ENCODE assay signal across 8 mouse cellular contexts in genomic region chr2:167278751-167279526, GRCm38 (mm10). TPM values are rescaled to one million over a fixed set of nuclear protein-coding genes. Genes with fewer than 3 reads are reported as not detected.
DNase-seq lines count a peak whose midpoint lies in the region; ATAC-seq and TF ChIP-seq lines count a peak whose summit lies in the region.

No protein-coding gene starts in this region.

- peaks cover 0 to 4% of the 10 kb centered on the region in 2 experiments; a peak in 1 of 4 replicates for H3K4me1 ChIP-seq in ES-E14 (ENCODE audit: control insufficient read depth in 2 of 2, insufficient read depth in 2 of 2, low read length in 2 of 2, poor library complexity in 1 of 2)
- peaks cover 4% of the 10 kb centered on the region; the same call in 1 of the 2 replicates for H3K4me1 ChIP-seq in embryonic facial prominence, embryonic 10.5 days
- H3K4me1 ChIP-seq in heart, embryonic 12.5 days (replicated peaks) = 0 out of 2 replicates have a peak, but pooled peaks cover 2% of the 10 kb centered on the region

- peak; percentile 71 for DNase-seq in ES-E14 (ENCODE audit: low read depth, low spot score)
- peak; percentile 86 for DNase-seq in adrenal gland, postnatal 10 days
- DNase-seq in embryonic facial prominence, embryonic 10.5 days (ENCODE audit: low spot score) = peak; percentile 77
- DNase-seq in kidney, postnatal 25 days = peak; percentile 52 to 73
- DNase-seq in lung, adult 18-20 months = peak; percentile 48 to 60
- DNase-seq in ovary, postnatal 36 days (ENCODE audit: low spot score) = peak; percentile 65
- peak; percentile 32 for DNase-seq in yolk sac, embryonic 10.5 days (ENCODE audit: low spot score)

- H3K9me3 ChIP-seq in ES-E14 (ENCODE audit: control insufficient read depth, insufficient read depth, low read depth, low read length) = peaks cover 5% of the 10 kb centered on the region; the same call in 1 of the 2 replicates
- no peaks in the 10 kb centered on the region for H3K9me3 ChIP-seq in embryonic facial prominence, embryonic 10.5 days
- H3K9me3 ChIP-seq in heart, embryonic 12.5 days (replicated peaks) = no peaks in the 10 kb centered on the region

- 0 out of 2 replicates have a peak, but pooled peaks cover 5% of the 10 kb centered on the region for H3K27me3 ChIP-seq in embryonic facial prominence, embryonic 10.5 days (replicated peaks; ENCODE audit: low read depth, poor library complexity, severe bottlenecking)
- 0 out of 2 replicates have a peak, but pooled peaks cover 7% of the 10 kb centered on the region for H3K27me3 ChIP-seq in heart, embryonic 12.5 days (replicated peaks)

- in situ Hi-C loops in ES-E14 (cut with MboI; ENCODE audit: low sequenced_read_pairs in 2 of 2, unreplicated experiment in 2 of 2) = no loop called here

- ATAC-seq in heart, embryonic 12.5 days (ENCODE audit: insufficient number of reproducible peaks, low FRiP score) = peak; percentile 54

- 64% methylated on average over 17 of the region's 17 CpGs for WGBS in embryonic facial prominence, embryonic 10.5 days
- WGBS in heart, embryonic 12.5 days = 58% methylated on average over 17 of the region's 17 CpGs

- no peaks in the 10 kb centered on the region; the same call in 1 of the 2 replicates for H3K36me3 ChIP-seq in ES-E14 (ENCODE audit: control insufficient read depth, insufficient read depth, low read length, poor library complexity, severe bottlenecking)
- no peaks in the 10 kb centered on the region for H3K36me3 ChIP-seq in embryonic facial prominence, embryonic 10.5 days (replicated peaks)
- H3K36me3 ChIP-seq in heart, embryonic 12.5 days = no peaks in the 10 kb centered on the region

- no peak overlapping the region for H3K27ac ChIP-seq in ES-E14 (ENCODE audit: insufficient read depth, low read depth, low read length, poor library complexity, severe bottlenecking)
- H3K27ac ChIP-seq in embryonic facial prominence, embryonic 10.5 days (replicated peaks) = no peak overlapping the region
- H3K27ac ChIP-seq in heart, embryonic 12.5 days (ENCODE audit: poor library complexity, severe bottlenecking) = no peak overlapping the region

- no peak overlapping the region for H3K4me2 ChIP-seq in heart, embryonic 12.5 days

- H3K9ac ChIP-seq in ES-E14 (ENCODE audit: insufficient read depth, low read depth, low read length, poor library complexity, severe bottlenecking) = no peak overlapping the region
- H3K9ac ChIP-seq in heart, embryonic 12.5 days = no peak overlapping the region

- no peak overlapping the region for H3K4me3 ChIP-seq in ES-E14 (ENCODE audit: insufficient read depth in 1 of 2, low read depth in 1 of 2, low read length in 2 of 2, poor library complexity in 1 of 2, severe bottlenecking in 1 of 2)
- no peak overlapping the region for H3K4me3 ChIP-seq in embryonic facial prominence, embryonic 10.5 days
- no peak overlapping the region for H3K4me3 ChIP-seq in heart, embryonic 12.5 days

TF ChIP-seq in ES-E14, 5 proteins besides CTCF, POLR2A, EP300 and RAD21:
- TF ChIP-seq MAFK (IDR thresholded peaks at IDR 0.05; ENCODE audit: insufficient read depth, low read depth, low read length) (0 out of 2 replicates have a peak, but pooled peaks have one; percentile 17), ZC3H11A (IDR thresholded peaks at IDR 0.05; ENCODE audit: borderline replicate concordance, low read depth, low read length) (peak; percentile 69; the same call in 1 of the 2 replicates), HCFC1 (IDR thresholded peaks at IDR 0.05; ENCODE audit: borderline replicate concordance, insufficient read depth, low read length) (no peak), CHD2 (IDR thresholded peaks at IDR 0.05; ENCODE audit: low read depth, low read length) (no peak)

RNA-seq across cellular contexts. Expression of gene Ptgis, which starts 38.5 kb away (rescaled TPM):
- 16.1 and 23.8 TPM in 2 replicates for total RNA-seq in ES-E14 (2012; rRNA removed)
- 10 to 100 TPM; 18.7 to 23.3 TPM for total RNA-seq in adrenal gland, postnatal 10 days (2021)
- polyA plus RNA-seq in embryonic facial prominence, embryonic 10.5 days (2016; fragmentation: Nextera tagmentation; extraction: Ambion mirVana) = 13.7 and 14.6 TPM in 2 replicates
- polyA plus RNA-seq in heart, embryonic 12.5 days (2016; fragmentation: Nextera tagmentation; extraction: Ambion mirVana) = 22.5 and 22.9 TPM in 2 replicates

Comparison
In these comparisons a context has a peak if more than half of its experiments do, and no peak if none do; other contexts are left out.
1. DNase-seq: peak in every context shown above with its lines; median percentile 86 in adrenal gland, postnatal 10 days; 77 in embryonic facial prominence, embryonic 10.5 days; 71 in ES-E14; 65 in ovary, postnatal 36 days; 62 in kidney, postnatal 25 days; 54 in lung, adult 18-20 months; 32 in yolk sac, embryonic 10.5 days.